11 mouse cellular contexts compared by ENCODE assay signal in genomic region chr5:142434052-142434451, GRCm38 (mm10). TPM values are rescaled to one million over a fixed set of nuclear protein-coding genes. Genes with fewer than 3 reads are reported as not detected.
A peak's percentile ranks its signal among the peaks of the same experiment; 100 is the strongest.
DNase-seq lines count a peak whose midpoint lies in the region; ATAC-seq and TF ChIP-seq lines count a peak whose summit lies in the region.
"Had no signal": no experiment of that assay in that cellular context is flagged by ENCODE, and none has a peak within 500 bp of the region (broad histone marks: within the 10 kb centered on the region; RNA-seq: fewer than 3 reads in every experiment).

No protein-coding gene starts in this region.

- no peak for DNase-seq in hindbrain, postnatal 0 days (ENCODE audit: low spot score)
- DNase-seq in hindbrain, embryonic 11.5 days (ENCODE audit: low spot score), result no peak
- DNase-seq in layer of hippocampus, adult 2 months (ENCODE audit: low spot score in 2 of 2), result peak in 1 of 2 experiments; percentile 54
- DNase-seq in urinary bladder, adult 18-20 months (ENCODE audit: low spot score in 2 of 2), result no peak
- no peak for DNase-seq in adrenal gland, postnatal 14 days
- DNase-seq: lung, adult 18-20 months had no signal

- H3K9me3 ChIP-seq in hindbrain, postnatal 0 days (ENCODE audit: low read length), result no peaks in the 10 kb centered on the region
- H3K9me3 ChIP-seq in hindbrain, embryonic 11.5 days (ENCODE audit: control insufficient read depth, low read length), result no peaks in the 10 kb centered on the region
- H3K9me3 ChIP-seq in embryonic facial prominence, embryonic 15.5 days (replicated peaks), result no peaks in the 10 kb centered on the region
- no peaks in the 10 kb centered on the region for H3K9me3 ChIP-seq in limb, embryonic 12.5 days
- H3K9me3 ChIP-seq: heart, embryonic 15.5 days; kidney, embryonic 15.5 days had no signal

- H3K9ac ChIP-seq in hindbrain, postnatal 0 days (replicated peaks; ENCODE audit: low read length), result no peak overlapping the region
- H3K9ac ChIP-seq in hindbrain, embryonic 11.5 days (ENCODE audit: low read depth, low read length), result no peak overlapping the region
- no peak overlapping the region for H3K9ac ChIP-seq in embryonic facial prominence, embryonic 15.5 days
- H3K9ac ChIP-seq in limb, embryonic 12.5 days (replicated peaks), result no peak overlapping the region
- H3K9ac ChIP-seq: heart, embryonic 15.5 days; kidney, embryonic 15.5 days had no signal

- no peak overlapping the region for H3K4me3 ChIP-seq in hindbrain, postnatal 0 days (ENCODE audit: low read length)
- no peak overlapping the region for H3K4me3 ChIP-seq in hindbrain, embryonic 11.5 days (ENCODE audit: low read depth, low read length)
- H3K4me3 ChIP-seq in embryonic facial prominence, embryonic 15.5 days (replicated peaks), result no peak overlapping the region
- no peak overlapping the region for H3K4me3 ChIP-seq in layer of hippocampus, adult 2 months
- H3K4me3 ChIP-seq in limb, embryonic 12.5 days (replicated peaks), result no peak overlapping the region
- H3K4me3 ChIP-seq: heart, embryonic 15.5 days; kidney, embryonic 15.5 days had no signal

- 46% methylated on average over 5 of the region's 5 CpGs for WGBS in hindbrain, postnatal 0 days
- 71% methylated on average over 5 of the region's 5 CpGs for WGBS in hindbrain, embryonic 11.5 days
- 36% methylated on average over 5 of the region's 5 CpGs for WGBS in embryonic facial prominence, embryonic 15.5 days
- 93% methylated on average over 5 of the region's 5 CpGs for WGBS in limb, embryonic 12.5 days

- H3K27me3 ChIP-seq in hindbrain, postnatal 0 days (ENCODE audit: insufficient read depth, low read length), result no peaks in the 10 kb centered on the region
- H3K27me3 ChIP-seq in hindbrain, embryonic 11.5 days (ENCODE audit: control insufficient read depth, insufficient read depth, low read length), result no peaks in the 10 kb centered on the region
- H3K27me3 ChIP-seq in embryonic facial prominence, embryonic 15.5 days, result no peaks in the 10 kb centered on the region
- no peaks in the 10 kb centered on the region for H3K27me3 ChIP-seq in limb, embryonic 12.5 days
- H3K27me3 ChIP-seq: CH12.LX; heart, embryonic 15.5 days; kidney, embryonic 15.5 days had no signal

- no peak overlapping the region for H3K4me2 ChIP-seq in hindbrain, postnatal 0 days (ENCODE audit: low read depth, low read length)
- H3K4me2 ChIP-seq in hindbrain, embryonic 11.5 days (replicated peaks; ENCODE audit: low read depth, low read length), result no peak overlapping the region
- H3K4me2 ChIP-seq in embryonic facial prominence, embryonic 15.5 days (replicated peaks), result no peak overlapping the region
- H3K4me2 ChIP-seq in limb, embryonic 12.5 days, result no peak overlapping the region
- H3K4me2 ChIP-seq: heart, embryonic 15.5 days; kidney, embryonic 15.5 days had no signal

- TF ChIP-seq CTCF in hindbrain, postnatal 0 days (IDR thresholded peaks at IDR 0.05; ENCODE audit: low read depth), result no peak
- no peak for TF ChIP-seq CTCF in layer of hippocampus, adult 2 months (conservative IDR thresholded peaks at IDR 0.05)

- peaks cover 15% of the 10 kb centered on the region for H3K36me3 ChIP-seq in hindbrain, postnatal 0 days (ENCODE audit: insufficient read depth, low read length)
- peaks cover 9% of the 10 kb centered on the region for H3K36me3 ChIP-seq in hindbrain, embryonic 11.5 days (ENCODE audit: control insufficient read depth, insufficient read depth, low read length)
- H3K36me3 ChIP-seq in embryonic facial prominence, embryonic 15.5 days, result peaks cover 26% of the 10 kb centered on the region
- H3K36me3 ChIP-seq in limb, embryonic 12.5 days, result peaks cover 39% of the 10 kb centered on the region

- H3K27ac ChIP-seq in hindbrain, postnatal 0 days, result no peak overlapping the region
- no peak overlapping the region for H3K27ac ChIP-seq in hindbrain, embryonic 11.5 days (ENCODE audit: low read depth, low read length)
- H3K27ac ChIP-seq in embryonic facial prominence, embryonic 15.5 days (replicated peaks), result peak overlapping the region; percentile 75
- H3K27ac ChIP-seq in layer of hippocampus, adult 2 months, result peak overlapping the region; percentile 88
- H3K27ac ChIP-seq in limb, embryonic 12.5 days, result 0 out of 2 replicates have a peak overlapping the region, but pooled peaks have one; percentile 53
- H3K27ac ChIP-seq: heart, embryonic 15.5 days; kidney, embryonic 15.5 days had no signal

- ATAC-seq in hindbrain, postnatal 0 days, result peak; percentile 25; the same call in 1 of the 2 replicates
- no peak for ATAC-seq in hindbrain, embryonic 11.5 days (ENCODE audit: low FRiP score)
- ATAC-seq in embryonic facial prominence, embryonic 15.5 days (ENCODE audit: insufficient number of reproducible peaks, low FRiP score, low TSS enrichment, low read depth), result no peak
- ATAC-seq in limb, embryonic 12.5 days (ENCODE audit: insufficient number of reproducible peaks, insufficient read depth, low FRiP score, low TSS enrichment, low read depth), result no peak

- H3K4me1 ChIP-seq in hindbrain, postnatal 0 days (ENCODE audit: insufficient read depth, low read length), result no peaks in the 10 kb centered on the region
- H3K4me1 ChIP-seq in hindbrain, embryonic 11.5 days (replicated peaks; ENCODE audit: control insufficient read depth, insufficient read depth, low read length), result no peaks in the 10 kb centered on the region
- H3K4me1 ChIP-seq in embryonic facial prominence, embryonic 15.5 days, result peaks cover 69% of the 10 kb centered on the region
- peaks cover 30% of the 10 kb centered on the region for H3K4me1 ChIP-seq in limb, embryonic 12.5 days (replicated peaks)

RNA-seq across cellular contexts. Expression of gene Ap5z1, which starts 29.7 kb away (rescaled TPM):
- 12.8 and 22.1 TPM in 2 replicates for total RNA-seq in hindbrain, postnatal 0 days (2014; rRNA removed)
- polyA plus RNA-seq in hindbrain, postnatal 0 days (2015; fragmentation: Nextera tagmentation; extraction: Ambion mirVana), result 7.5 and 7.9 TPM in 2 replicates
- 9.2 and 9.6 TPM in 2 replicates for polyA plus RNA-seq in hindbrain, embryonic 11.5 days (2014; fragmentation: Nextera tagmentation; extraction: Ambion mirVana)
- polyA plus RNA-seq in embryonic facial prominence, embryonic 15.5 days (2015; fragmentation: Nextera tagmentation; extraction: Ambion mirVana), result 9.9 and 11.8 TPM in 2 replicates
- 10 to 100 TPM; 24.4 to 31.3 TPM for total RNA-seq in layer of hippocampus, adult 2 months (2021)
- 8.8 and 9.2 TPM in 2 replicates for polyA plus RNA-seq in limb, embryonic 12.5 days (2016; fragmentation: Nextera tagmentation; extraction: Ambion mirVana)
- 12.5 and 15.7 TPM in 2 replicates for total RNA-seq in adrenal gland, postnatal 14 days (2021)

RNA-seq across cellular contexts. Expression of gene Foxk1, which starts 32.8 kb away (rescaled TPM):
- 23.3 and 24.0 TPM in 2 replicates for total RNA-seq in hindbrain, postnatal 0 days (2014; rRNA removed)
- polyA plus RNA-seq in hindbrain, postnatal 0 days (2015; fragmentation: Nextera tagmentation; extraction: Ambion mirVana), result 4.6 and 6.0 TPM in 2 replicates
- 4.0 and 4.1 TPM in 2 replicates for polyA plus RNA-seq in hindbrain, embryonic 11.5 days (2014; fragmentation: Nextera tagmentation; extraction: Ambion mirVana)
- polyA plus RNA-seq in embryonic facial prominence, embryonic 15.5 days (2015; fragmentation: Nextera tagmentation; extraction: Ambion mirVana), result 6.5 and 6.6 TPM in 2 replicates
- total RNA-seq in layer of hippocampus, adult 2 months (2021), result 10 to 100 TPM; 53.0 to 60.3 TPM
- 6.4 and 7.0 TPM in 2 replicates for polyA plus RNA-seq in limb, embryonic 12.5 days (2016; fragmentation: Nextera tagmentation; extraction: Ambion mirVana)
- total RNA-seq in adrenal gland, postnatal 14 days (2021), result 20.2 and 26.4 TPM in 2 replicates

Comparison
In these comparisons a context has a peak if more than half of its experiments do, and no peak if none do; other contexts are left out.
1. H3K27ac ChIP-seq: peak in embryonic facial prominence, embryonic 15.5 days (single experiment), layer of hippocampus, adult 2 months (single experiment) and limb, embryonic 12.5 days (single experiment); none in hindbrain, postnatal 0 days (single experiment) and hindbrain, embryonic 11.5 days (single experiment).